Mouse (Mus musculus) MEL (cell line): Measurements from ENCODE around the gene Gm3187. TPM values are rescaled to one million over a fixed set of nuclear protein-coding genes. Genes with fewer than 3 reads are reported as not detected.

Experiments used
- polyA plus RNA-seq, 2 experiments: library from polyadenylated mRNA; stranded (reverse) in 1 of 2; unstranded in 1 of 2; fragments of >175 nt in 1 of 2; fragments of >200 nt in 1 of 2; gene quantifications; 2 replicates each; pipeline versions ENCODE4 v1.2.1 to v1.2.4; 2012; ENCODE audit warnings: low replicate concordance in 2 of 2, low read depth in 1 of 2; ENCODE audit not compliant: insufficient read length in 2 of 2, insufficient read depth in 1 of 2, missing spikeins in 1 of 2
- total RNA-seq: library from RNA; depleted of rRNA; stranded (reverse); fragments of 300-350 nt; gene quantifications from 2 replicates; pipeline ENCODE4 v1.2.3, GENCODE M21; 2012; rRNA removed

The Gm3187 gene
- total and polyA plus RNA-seq, 3 experiments, result not detected

Other genes starting within 250 kb of the Gm3187 start
- gene Gm3526, start 223.6 kb upstream of the Gm3187 start, total RNA-seq, result not detected in 2 replicates
- not detected for gene Gm3526, start 223.6 kb upstream of the Gm3187 start, polyA plus RNA-seq
- not detected in 2 replicates for gene Gm3542, start 149.3 kb upstream of the Gm3187 start, total RNA-seq
- not detected for gene Gm3542, start 149.3 kb upstream of the Gm3187 start, polyA plus RNA-seq
- gene Gm3500, start 95.2 kb upstream of the Gm3187 start, total RNA-seq, result not detected in 2 replicates
- not detected for gene Gm3500, start 95.2 kb upstream of the Gm3187 start, polyA plus RNA-seq
- gene Gm3194, start 28.7 kb upstream of the Gm3187 start, total RNA-seq, result not detected in 2 replicates
- not detected for gene Gm3194, start 28.7 kb upstream of the Gm3187 start, polyA plus RNA-seq
- gene Gm8246, start 6.4 kb upstream of the Gm3187 start, total RNA-seq, result not detected in 2 replicates
- gene Gm8246, start 6.4 kb upstream of the Gm3187 start, polyA plus RNA-seq, result not detected
- gene Gm3488, start 17.5 kb downstream of the Gm3187 start, total RNA-seq, result not detected in 2 replicates
- gene Gm3488, start 17.5 kb downstream of the Gm3187 start, polyA plus RNA-seq, result not detected
- not detected in 2 replicates for gene Gm3532, start 54.3 kb downstream of the Gm3187 start, total RNA-seq
- not detected for gene Gm3532, start 54.3 kb downstream of the Gm3187 start, polyA plus RNA-seq
- not detected in 2 replicates for gene Gm8265, start 148.8 kb downstream of the Gm3187 start, total RNA-seq
- not detected for gene Gm8265, start 148.8 kb downstream of the Gm3187 start, polyA plus RNA-seq
- gene Gm9603, start 203.2 kb downstream of the Gm3187 start, total RNA-seq, result not detected in 2 replicates
- not detected for gene Gm9603, start 203.2 kb downstream of the Gm3187 start, polyA plus RNA-seq